Mouse (Mus musculus) forebrain, embryonic 14.5 days (tissue): Measurements from ENCODE around the gene Tmtc1. TPM values are rescaled to one million over a fixed set of nuclear protein-coding genes. Genes with fewer than 3 reads are reported as not detected.

Experiments used
- ATAC-seq: fragments of 200-750 bp; cut with Nextera tagmentation; 2 replicates; pipeline ENCODE4 v1.8.0; 2017; ENCODE audit warnings: mild to moderate bottlenecking, moderate library complexity
- DNase-seq: peaks from one replicate; pipeline ENCODE4 v3.0.0-alpha.2; 2015; ENCODE audit warnings: low spot score
- H3K27ac ChIP-seq: fragments of 300-500 bp; sonication (generic); 2 replicates; pipeline ENCODE4 v1.5.1; 2014; ENCODE audit warnings: low read depth, mild to moderate bottlenecking, control low read depth, low read length, moderate library complexity
- H3K27me3 ChIP-seq: fragments of 300-500 bp; sonication (generic); replicated peaks from 2 replicates; pipeline ENCODE4 v1.6.1; 2014; ENCODE audit warnings: low read length, control low read depth, mixed read lengths; ENCODE audit not compliant: control insufficient read depth, insufficient read depth
- H3K36me3 ChIP-seq: fragments of 300-500 bp; sonication (generic); 2 replicates; pipeline ENCODE4 v1.6.1; 2014; ENCODE audit warnings: low read length, control low read depth; ENCODE audit not compliant: control insufficient read depth, insufficient read depth
- H3K4me1 ChIP-seq: fragments of 300-500 bp; sonication (generic); 2 replicates; pipeline ENCODE4 v1.6.1; 2014; ENCODE audit warnings: antibody characterized with exemption, low read length, control low read depth; ENCODE audit not compliant: control insufficient read depth, insufficient read depth
- H3K4me2 ChIP-seq: fragments of 300-500 bp; sonication (generic); 2 replicates; pipeline ENCODE4 v1.6.1; 2014; ENCODE audit warnings: mild to moderate bottlenecking, control low read depth, low read length
- H3K4me3 ChIP-seq: fragments of 300-500 bp; sonication (generic); 2 replicates; pipeline ENCODE4 v1.5.1; 2014; ENCODE audit warnings: low read depth, low read length, control low read depth
- H3K9ac ChIP-seq: fragments of 300-500 bp; sonication (generic); 2 replicates; pipeline ENCODE4 v1.6.1; 2014; ENCODE audit warnings: mild to moderate bottlenecking, low read length, control low read depth, moderate library complexity
- H3K9me3 ChIP-seq: fragments of 300-500 bp; sonication (generic); replicated peaks from 2 replicates; pipeline ENCODE4 v1.6.1; 2016; ENCODE audit warnings: low read length, control low read depth, mixed read lengths; ENCODE audit not compliant: control insufficient read depth
- WGBS: fragments of 180-500 bp; shearing (Covaris S2); extraction: QIAGEN DNeasy Blood & Tissue Kit; methylation state at CpG from one replicate; pipeline ENCODE4 v1.1.7; 2014; 5-methylcytosine and 5-hydroxymethylcytosine counted together
- polyA plus RNA-seq: library from polyadenylated mRNA; unstranded; fragments of >200 nt; fragmentation: Nextera tagmentation; extraction: Ambion mirVana; gene quantifications from 2 replicates; pipeline ENCODE4 v1.2.1, GENCODE M21; 2014

Gene Tmtc1
- polyA plus RNA-seq, 1 experiment from 2014 or later = 1.3 TPM

- Histone ChIP-seq H3K9ac (no peak overlapping the region), H3K4me1 (peaks cover 5% of the 10 kb centered on the region; the same call in 1 of the 2 replicates), H3K9me3 (no peaks in the 10 kb centered on the region), H3K27me3 (no peaks in the 10 kb centered on the region), H3K4me2 (no peak overlapping the region), H3K36me3 (no peaks in the 10 kb centered on the region), H3K27ac (no peak overlapping the region), H3K4me3 (no peak overlapping the region)
- DNase-seq (no peak), ATAC-seq (no peak)
- 90% methylated on average over 4 of the region's 4 CpGs for WGBS
Observed at GRCm38 (mm10) chr6:148216752-148217151, 227.4 kb downstream of the Tmtc1 start.

GRCm38 (mm10) chr6:148214765-148215164 is 229.4 kb downstream of the Tmtc1 start:
- Histone ChIP-seq H3K9ac (no peak overlapping the region), H3K36me3 (no peaks in the 10 kb centered on the region), H3K4me3 (no peak overlapping the region), H3K4me1 (peaks cover 10% of the 10 kb centered on the region), H3K27me3 (no peaks in the 10 kb centered on the region), H3K9me3 (no peaks in the 10 kb centered on the region), H3K4me2 (no peak overlapping the region), H3K27ac (no peak overlapping the region)
- peak; percentile 74 for DNase-seq
- WGBS = 7% methylated on average over 5 of the region's 5 CpGs
- ATAC-seq = no peak

DNA sequence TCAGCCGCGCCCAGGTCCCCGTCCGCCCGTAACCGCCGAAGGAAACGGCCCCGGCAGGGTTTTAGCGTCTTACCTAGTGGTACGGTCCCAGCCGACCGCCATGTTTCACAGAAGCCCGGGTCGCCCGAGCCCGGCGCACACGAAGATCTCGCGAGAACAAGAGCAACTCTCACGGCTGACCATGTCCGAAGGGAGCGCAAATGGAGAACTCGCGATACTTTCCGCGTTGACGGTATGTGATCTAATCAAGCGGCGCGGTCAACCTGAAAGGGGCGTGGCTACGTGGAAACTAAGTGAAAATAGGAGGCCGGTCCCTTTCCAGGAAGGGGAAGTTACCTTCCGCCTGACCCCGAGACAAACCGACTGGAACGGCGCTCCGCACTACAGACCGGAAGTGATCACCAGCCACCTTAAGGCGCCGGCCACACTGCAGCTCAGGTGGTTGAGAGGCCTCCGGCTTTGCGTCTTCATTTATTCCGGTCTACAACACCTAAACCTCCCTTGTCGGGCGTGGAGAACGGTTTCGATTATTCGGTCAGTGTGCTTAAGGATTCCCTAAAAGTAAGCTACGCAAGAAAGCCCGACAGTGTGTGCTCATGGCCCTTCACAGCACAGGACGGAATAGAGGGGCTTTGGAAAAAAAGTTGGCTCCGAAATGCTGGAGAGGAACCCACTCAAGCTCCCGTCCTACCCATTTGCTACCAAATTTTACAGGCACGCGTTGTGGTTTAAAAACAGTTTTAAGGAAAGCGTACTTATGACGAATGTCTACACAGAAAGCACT is 232.1 kb downstream of the Tmtc1 start, which contains the start of gene Ergic2:
Ergic2 (minus strand) TSS at position 478 of the 784 bp plus-strand sequence.
- DNase-seq = peak; percentile 100
- Histone ChIP-seq H3K36me3 (no peaks in the 10 kb centered on the region), H3K4me3 (peak within 1 kb of the TSS; percentile 98), H3K27me3 (no peaks in the 10 kb centered on the region), H3K9me3 (no peaks in the 10 kb centered on the region), H3K4me2 (peak within 1 kb of the TSS; percentile 76), H3K9ac (peak within 1 kb of the TSS; percentile 96), H3K4me1 (peaks cover 10% of the 10 kb centered on the region), H3K27ac (peak within 1 kb of the TSS; percentile 81)
- ATAC-seq = peak; percentile 99
- under 1% methylated on average over 61 of the region's 61 CpGs for WGBS

GRCm38 (mm10) chr6:148211391-148211876 is 232.8 kb downstream of the Tmtc1 start:
- Histone ChIP-seq H3K27me3 (no peaks in the 10 kb centered on the region), H3K27ac (peak overlapping the region; percentile 81), H3K36me3 (no peaks in the 10 kb centered on the region), H3K4me2 (peak overlapping the region; percentile 76), H3K9me3 (no peaks in the 10 kb centered on the region), H3K4me3 (peak overlapping the region; percentile 98), H3K4me1 (peaks cover 10% of the 10 kb centered on the region), H3K9ac (peak overlapping the region; percentile 96)
- DNase-seq = peak; percentile 18
- under 1% methylated on average over 51 of the region's 51 CpGs for WGBS
- ATAC-seq = peak; percentile 50

GRCm38 (mm10) chr6:148207522-148207921 is 236.7 kb downstream of the Tmtc1 start:
- no peaks in the 10 kb centered on the region for H3K27me3 ChIP-seq
- H3K4me3 ChIP-seq = no peak overlapping the region
- H3K9ac ChIP-seq = no peak overlapping the region
- no peak overlapping the region for H3K27ac ChIP-seq
- peaks cover 23% of the 10 kb centered on the region for H3K36me3 ChIP-seq
- 89% methylated on average over 1 of the region's 1 CpGs for WGBS
- H3K4me2 ChIP-seq = no peak overlapping the region
- DNase-seq (no peak), ATAC-seq (no peak)
- H3K4me1 ChIP-seq = peaks cover 5% of the 10 kb centered on the region; the same call in 1 of the 2 replicates
- H3K9me3 ChIP-seq = no peaks in the 10 kb centered on the region

DNA sequence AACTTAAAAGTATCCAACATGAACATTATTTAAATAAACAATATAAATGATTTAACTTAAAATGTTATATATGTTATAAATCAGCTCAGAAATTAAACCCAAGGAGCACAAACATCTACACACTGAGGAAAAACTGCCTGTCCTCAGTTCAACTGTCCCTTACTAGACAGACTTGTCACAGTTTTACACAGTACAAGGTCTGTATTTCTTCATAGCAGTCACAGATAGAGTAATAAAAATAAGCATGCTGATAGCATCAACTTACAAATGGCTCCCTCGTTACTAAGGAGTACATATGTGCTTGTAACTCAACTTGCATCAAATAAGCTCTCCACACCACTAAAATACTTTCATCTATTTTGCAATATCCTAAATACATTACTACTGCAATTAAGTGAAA is 239.1 kb downstream of the Tmtc1 start:
- Histone ChIP-seq H3K9me3 (no peaks in the 10 kb centered on the region), H3K4me3 (no peak overlapping the region), H3K4me2 (no peak overlapping the region), H3K27me3 (no peaks in the 10 kb centered on the region), H3K4me1 (no peaks in the 10 kb centered on the region), H3K36me3 (peaks cover 43% of the 10 kb centered on the region), H3K27ac (no peak overlapping the region), H3K9ac (no peak overlapping the region)
- DNase-seq (no peak), ATAC-seq (no peak)
- WGBS = 100% methylated on average over 1 of the region's 1 CpGs

- no peaks in the 10 kb centered on the region for H3K4me1 ChIP-seq
- H3K4me2 ChIP-seq = no peak overlapping the region
- H3K36me3 ChIP-seq = peaks cover 72% of the 10 kb centered on the region
- 93% methylated on average over 3 of the region's 3 CpGs for WGBS
- H3K9ac ChIP-seq = no peak overlapping the region
- no peaks in the 10 kb centered on the region for H3K27me3 ChIP-seq
- DNase-seq (no peak), ATAC-seq (no peak)
- H3K9me3 ChIP-seq = no peaks in the 10 kb centered on the region
- H3K4me3 ChIP-seq = no peak overlapping the region
- no peak overlapping the region for H3K27ac ChIP-seq
Observed at GRCm38 (mm10) chr6:148199729-148200128, 244.5 kb downstream of the Tmtc1 start.

GRCm38 (mm10) chr6:148199177-148199576 is 245.0 kb downstream of the Tmtc1 start:
- Histone ChIP-seq H3K27me3 (no peaks in the 10 kb centered on the region), H3K9ac (no peak overlapping the region)
- ATAC-seq = no peak

More at GRCm38 (mm10) chr6:148199177-148199576, 245.0 kb downstream of the Tmtc1 start:
- Histone ChIP-seq H3K36me3 (peaks cover 76% of the 10 kb centered on the region), H3K9me3 (no peaks in the 10 kb centered on the region), H3K4me3 (no peak overlapping the region), H3K27ac (no peak overlapping the region), H3K4me2 (no peak overlapping the region), H3K4me1 (no peaks in the 10 kb centered on the region)
- DNase-seq = no peak
- 94% methylated on average over 2 of the region's 2 CpGs for WGBS
